Mouse (Mus musculus) kidney, embryonic 16.5 days (tissue): Measurements from ENCODE around the gene Olfr1209. TPM values are rescaled to one million over a fixed set of nuclear protein-coding genes. Genes with fewer than 3 reads are reported as not detected.

Experiments used
- ATAC-seq: fragments of 200-750 bp; cut with Nextera tagmentation; 2 replicates; pipeline ENCODE4 v1.8.0; 2017; ENCODE audit warnings: moderate TSS enrichment; ENCODE audit not compliant: low FRiP score, low TSS enrichment
- H3K27ac ChIP-seq: fragments of 300-500 bp; sonication (generic); 2 replicates; pipeline ENCODE4 v1.5.1; 2014; ENCODE audit warnings: low read length
- H3K27me3 ChIP-seq: fragments of 300-500 bp; sonication (generic); 2 replicates; pipeline ENCODE4 v1.6.1; 2014; ENCODE audit warnings: low read length, control low read depth, mixed read lengths; ENCODE audit not compliant: insufficient read depth
- H3K36me3 ChIP-seq: fragments of 300-500 bp; sonication (generic); 2 replicates; pipeline ENCODE4 v1.6.1; 2014; ENCODE audit warnings: low read length, control low read depth, mixed read lengths; ENCODE audit not compliant: insufficient read depth
- H3K4me1 ChIP-seq: fragments of 300-500 bp; sonication (generic); 2 replicates; pipeline ENCODE4 v1.6.1; 2014; ENCODE audit warnings: low read length, control low read depth, mixed read lengths; ENCODE audit not compliant: insufficient read depth
- H3K4me2 ChIP-seq: fragments of 300-500 bp; sonication (generic); replicated peaks from 2 replicates; pipeline ENCODE4 v1.6.1; 2014; ENCODE audit warnings: low read depth, low read length
- H3K4me3 ChIP-seq: fragments of 300-500 bp; sonication (generic); 2 replicates; pipeline ENCODE4 v1.5.1; 2014; ENCODE audit warnings: mild to moderate bottlenecking, low read length
- H3K9ac ChIP-seq: fragments of 300-500 bp; sonication (generic); replicated peaks from 2 replicates; pipeline ENCODE4 v1.6.1; 2014; ENCODE audit warnings: low read length
- H3K9me3 ChIP-seq: fragments of 300-500 bp; sonication (generic); 2 replicates; pipeline ENCODE4 v1.6.1; 2016; ENCODE audit warnings: low read length, control low read depth
- WGBS: fragments of 180-500 bp; shearing (Covaris S2); extraction: QIAGEN DNeasy Blood & Tissue Kit; methylation state at CpG from one replicate; pipeline ENCODE4 v1.1.7; 2014; 5-methylcytosine and 5-hydroxymethylcytosine counted together
- polyA plus RNA-seq: library from polyadenylated mRNA; unstranded; fragments of >200 nt; fragmentation: Nextera tagmentation; extraction: Ambion mirVana; gene quantifications from 2 replicates; pipeline ENCODE4 v1.2.1, GENCODE M21; 2015

Gene Olfr1209
- not detected in 2 replicates for polyA plus RNA-seq

DNA sequence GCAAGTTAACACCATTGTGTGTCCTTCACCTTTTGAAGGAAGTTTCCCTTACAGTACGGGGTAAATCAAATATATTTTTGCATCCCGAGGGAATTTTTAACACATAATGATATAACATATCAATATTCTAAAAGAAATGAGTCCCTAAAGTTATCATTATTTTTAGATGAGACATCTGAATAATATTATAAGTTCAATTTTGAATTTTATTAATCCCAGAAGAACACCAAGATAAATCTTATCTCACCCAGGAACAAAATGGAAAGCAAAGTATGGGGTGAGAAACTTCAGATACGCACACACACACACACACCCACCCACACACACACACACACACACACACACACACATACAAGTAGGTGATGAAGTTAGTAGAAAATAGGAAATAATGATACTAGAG is at the start of gene Olfr1209:
TSS of gene Olfr1209 (minus strand) at position 101 of the 400 bp plus-strand sequence.
- H3K27me3 ChIP-seq = no peaks in the 10 kb centered on the region
- no peak within 1 kb of the TSS for H3K4me2 ChIP-seq
- H3K9me3 ChIP-seq = no peaks in the 10 kb centered on the region
- H3K27ac ChIP-seq = no peak within 1 kb of the TSS
- no peaks in the 10 kb centered on the region for H3K36me3 ChIP-seq
- no peak within 1 kb of the TSS for H3K4me3 ChIP-seq
- no peak within 1 kb of the TSS for H3K9ac ChIP-seq
- no peaks in the 10 kb centered on the region for H3K4me1 ChIP-seq
- ATAC-seq = no peak
- WGBS = 95% methylated on average over 3 of the region's 3 CpGs

DNA sequence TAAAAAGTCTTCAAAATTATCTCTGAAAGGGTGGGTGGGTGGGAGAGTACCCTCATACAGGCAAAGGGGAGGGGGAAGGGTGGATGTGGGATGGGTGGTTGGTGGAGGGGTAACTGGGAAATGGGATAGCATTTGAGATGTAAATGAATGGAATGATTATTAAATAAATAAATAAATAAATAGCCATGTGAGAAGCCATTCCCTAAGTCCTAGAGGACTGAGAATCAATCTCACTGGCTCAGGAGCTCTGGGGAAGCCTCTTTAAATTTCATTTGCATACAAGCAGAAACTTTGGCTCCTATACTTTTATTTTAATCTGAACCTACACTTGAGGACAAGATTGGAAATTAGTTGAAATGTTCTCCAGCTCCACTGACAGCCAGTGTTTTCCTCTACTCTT is 38.7 kb upstream of the Olfr1209 start, which contains the start of gene Olfr1212:
TSS of gene Olfr1212 (plus strand) at position 301 of the 400 bp plus-strand sequence.
- no peak for ATAC-seq

GRCm38 (mm10) chr2:88938011-88938410 is 23.1 kb upstream of the Olfr1209 start, which contains the start of gene Olfr1211:
Gene Olfr1211 (minus strand): TSS chr2:88938111.
- H3K9me3 ChIP-seq = no peaks in the 10 kb centered on the region
- no peak within 1 kb of the TSS for H3K4me2 ChIP-seq
- H3K4me1 ChIP-seq = no peaks in the 10 kb centered on the region
- 92% methylated on average over 1 of the region's 1 CpGs for WGBS
- no peak within 1 kb of the TSS for H3K27ac ChIP-seq
- H3K4me3 ChIP-seq = no peak within 1 kb of the TSS
- no peaks in the 10 kb centered on the region for H3K36me3 ChIP-seq
- H3K27me3 ChIP-seq = no peaks in the 10 kb centered on the region
- no peak within 1 kb of the TSS for H3K9ac ChIP-seq
- no peak for ATAC-seq

More for the DNA sequence above, 38.7 kb upstream of the Olfr1209 start, which contains the start of gene Olfr1212:
- no peak within 1 kb of the TSS for H3K4me2 ChIP-seq
- no peak within 1 kb of the TSS for H3K27ac ChIP-seq
- no peaks in the 10 kb centered on the region for H3K36me3 ChIP-seq
- no peaks in the 10 kb centered on the region for H3K27me3 ChIP-seq
- H3K4me3 ChIP-seq = no peak within 1 kb of the TSS
- H3K4me1 ChIP-seq = no peaks in the 10 kb centered on the region
- H3K9ac ChIP-seq = no peak within 1 kb of the TSS
- H3K9me3 ChIP-seq = no peaks in the 10 kb centered on the region

GRCm38 (mm10) chr2:88902211-88902610 is 12.7 kb downstream of the Olfr1209 start, which contains the start of gene Olfr1208:
Gene Olfr1208 (minus strand): TSS chr2:88902311.
- Histone ChIP-seq H3K27ac (no peak within 1 kb of the TSS), H3K4me2 (no peak within 1 kb of the TSS), H3K9ac (no peak within 1 kb of the TSS), H3K9me3 (no peaks in the 10 kb centered on the region), H3K4me1 (no peaks in the 10 kb centered on the region), H3K36me3 (no peaks in the 10 kb centered on the region), H3K27me3 (no peaks in the 10 kb centered on the region), H3K4me3 (no peak within 1 kb of the TSS)
- ATAC-seq = no peak

- WGBS = 91% methylated on average over 2 of the region's 2 CpGs
- Histone ChIP-seq H3K36me3 (no peaks in the 10 kb centered on the region), H3K27ac (no peak within 1 kb of the TSS), H3K4me1 (no peaks in the 10 kb centered on the region), H3K9ac (no peak within 1 kb of the TSS), H3K9me3 (no peaks in the 10 kb centered on the region), H3K4me2 (no peak within 1 kb of the TSS), H3K27me3 (no peaks in the 10 kb centered on the region), H3K4me3 (no peak within 1 kb of the TSS)
- no peak for ATAC-seq
Measured at GRCm38 (mm10) chr2:88862931-88863330, 52.0 kb downstream of the Olfr1209 start, which contains the start of gene Olfr1206. Gene Olfr1206 (plus strand): TSS chr2:88863231.

Other genes starting within 250 kb of the Olfr1209 start
- gene Olfr1193, start 239.5 kb downstream of the Olfr1209 start, polyA plus RNA-seq = not detected in 2 replicates
- not detected in 2 replicates for gene Olfr1195, start 226.0 kb downstream of the Olfr1209 start, polyA plus RNA-seq
- gene Olfr1196, start 210.6 kb downstream of the Olfr1209 start, polyA plus RNA-seq = not detected in 2 replicates
- not detected in 2 replicates for gene Olfr1197, start 182.8 kb downstream of the Olfr1209 start, polyA plus RNA-seq
- gene Olfr1198, start 163.8 kb downstream of the Olfr1209 start, polyA plus RNA-seq = not detected in 2 replicates
- gene Olfr1199, start 154.7 kb downstream of the Olfr1209 start, polyA plus RNA-seq = not detected in 2 replicates
- not detected in 2 replicates for gene Olfr1200, start 144.7 kb downstream of the Olfr1209 start, polyA plus RNA-seq
- not detected in 2 replicates for gene Olfr1201, start 122.1 kb downstream of the Olfr1209 start, polyA plus RNA-seq
- gene Olfr1202, start 100.7 kb downstream of the Olfr1209 start, polyA plus RNA-seq = not detected in 2 replicates
- not detected in 2 replicates for gene Olfr1205, start 85.4 kb downstream of the Olfr1209 start, polyA plus RNA-seq
- not detected in 2 replicates for gene Olfr1204, start 65.9 kb downstream of the Olfr1209 start, polyA plus RNA-seq
- gene Olfr1206, start 51.9 kb downstream of the Olfr1209 start, polyA plus RNA-seq = not detected in 2 replicates
- gene Olfr1208, start 12.8 kb downstream of the Olfr1209 start, polyA plus RNA-seq = not detected in 2 replicates
- gene Olfr1211, start 23.0 kb upstream of the Olfr1209 start, polyA plus RNA-seq = not detected in 2 replicates
- not detected in 2 replicates for gene Olfr1212, start 38.8 kb upstream of the Olfr1209 start, polyA plus RNA-seq
- not detected in 2 replicates for gene Gm13762, start 65.1 kb upstream of the Olfr1209 start, polyA plus RNA-seq
- gene Olfr1214, start 77.5 kb upstream of the Olfr1209 start, polyA plus RNA-seq = not detected in 2 replicates
- not detected in 2 replicates for gene Olfr1215, start 91.8 kb upstream of the Olfr1209 start, polyA plus RNA-seq
- not detected in 2 replicates for gene Olfr1216, start 103.2 kb upstream of the Olfr1209 start, polyA plus RNA-seq
- gene Olfr1217, start 116.9 kb upstream of the Olfr1209 start, polyA plus RNA-seq = not detected in 2 replicates
- not detected in 2 replicates for gene Olfr1218, start 146.0 kb upstream of the Olfr1209 start, polyA plus RNA-seq
- gene Olfr1219, start 168.4 kb upstream of the Olfr1209 start, polyA plus RNA-seq = not detected in 2 replicates
- not detected in 2 replicates for gene Olfr1220, start 191.7 kb upstream of the Olfr1209 start, polyA plus RNA-seq
- not detected in 2 replicates for gene Olfr1221, start 202.1 kb upstream of the Olfr1209 start, polyA plus RNA-seq
- gene Olfr1222, start 217.9 kb upstream of the Olfr1209 start, polyA plus RNA-seq = not detected in 2 replicates
- gene Olfr1223, start 236.4 kb upstream of the Olfr1209 start, polyA plus RNA-seq = not detected in 2 replicates
- gene Olfr1224-ps1, start 248.9 kb upstream of the Olfr1209 start, polyA plus RNA-seq = not detected in 2 replicates